Mouse (Mus musculus) ES-E14 (cell line): Measurements from ENCODE around the gene Alk.

Experiments used
- CHD2 ChIP-seq: IDR thresholded peaks from 2 replicates; pipeline ENCODE4 v1.6.1; 2014; ENCODE audit warnings: mild to moderate bottlenecking, low read depth, low read length, inconsistent platforms
- HCFC1 ChIP-seq: IDR thresholded peaks from 2 replicates; pipeline ENCODE4 v1.6.1; 2012; ENCODE audit warnings: low read length, inconsistent platforms, borderline replicate concordance; ENCODE audit not compliant: insufficient read depth
- MAFK ChIP-seq: IDR thresholded peaks from 2 replicates; pipeline ENCODE4 v1.6.1; 2014; ENCODE audit warnings: mild to moderate bottlenecking, low read depth, low read length, inconsistent platforms; ENCODE audit not compliant: insufficient read depth

DNA sequence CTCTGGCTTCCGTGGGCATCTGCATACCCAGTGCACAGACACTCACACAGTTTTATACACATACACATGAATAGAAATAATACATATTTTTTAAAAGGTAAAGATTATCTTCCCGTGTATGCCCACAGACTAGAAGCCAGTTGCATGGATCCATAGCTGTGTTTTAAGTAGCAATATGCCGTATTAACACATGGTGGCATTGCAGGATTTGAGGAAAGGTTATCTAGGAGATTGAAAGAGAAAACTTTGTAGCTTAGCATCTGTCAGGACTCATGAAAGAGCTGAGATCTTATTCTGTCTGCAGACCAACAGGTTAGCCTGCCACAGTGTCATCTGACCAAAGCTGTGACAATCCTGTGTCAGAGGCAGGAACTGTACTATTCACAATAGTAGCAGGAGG lies 772.5 kb downstream of the Alk start:
- TF ChIP-seq CHD2 (no peak), MAFK (no peak), HCFC1 (no peak)
